Mouse (Mus musculus) WW6 (cell line): ENCODE measurements around the gene Sox8.

Source experiments
- DNase-seq: peaks from one replicate; pipeline ENCODE4 v3.0.0-alpha.2; 2013; ENCODE audit warnings: low read depth, low spot score

Sox8 gene

DNA sequence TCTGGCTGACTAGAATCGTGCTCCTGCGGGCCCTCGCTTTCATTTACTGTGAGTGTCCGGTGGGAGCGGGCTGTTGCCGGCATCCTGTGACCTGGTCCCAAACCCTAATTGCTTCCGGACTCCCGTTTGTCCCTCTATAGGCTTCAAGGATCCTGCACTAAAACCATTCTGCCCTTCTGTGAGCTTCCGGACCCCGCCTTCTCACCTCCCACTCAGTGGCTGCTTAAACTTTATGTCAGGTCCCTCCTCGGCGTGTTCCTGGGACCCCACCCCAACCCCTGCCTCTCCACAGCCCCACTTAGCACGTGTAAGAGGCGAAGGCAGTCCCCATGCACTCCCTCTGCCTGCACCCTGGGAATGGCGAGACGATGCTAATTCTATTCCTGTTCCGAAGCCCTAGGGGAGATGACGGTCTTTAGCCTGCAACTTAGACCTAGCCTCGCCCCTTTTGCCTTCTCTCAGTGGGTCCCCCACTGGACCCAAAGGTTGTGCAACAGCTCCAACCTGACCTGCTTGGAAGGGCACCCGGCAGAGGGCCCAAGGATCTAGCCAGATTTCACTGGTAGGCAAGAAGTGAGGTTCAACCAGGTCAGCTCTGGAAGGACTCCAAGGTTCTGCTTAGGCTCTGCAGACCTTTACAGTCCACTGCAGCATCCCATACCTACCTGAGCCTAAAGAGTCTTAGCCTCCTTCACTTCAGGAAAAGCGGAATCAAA is 9.0 kb upstream of the Sox8 start:
- no peak for DNase-seq

DNA sequence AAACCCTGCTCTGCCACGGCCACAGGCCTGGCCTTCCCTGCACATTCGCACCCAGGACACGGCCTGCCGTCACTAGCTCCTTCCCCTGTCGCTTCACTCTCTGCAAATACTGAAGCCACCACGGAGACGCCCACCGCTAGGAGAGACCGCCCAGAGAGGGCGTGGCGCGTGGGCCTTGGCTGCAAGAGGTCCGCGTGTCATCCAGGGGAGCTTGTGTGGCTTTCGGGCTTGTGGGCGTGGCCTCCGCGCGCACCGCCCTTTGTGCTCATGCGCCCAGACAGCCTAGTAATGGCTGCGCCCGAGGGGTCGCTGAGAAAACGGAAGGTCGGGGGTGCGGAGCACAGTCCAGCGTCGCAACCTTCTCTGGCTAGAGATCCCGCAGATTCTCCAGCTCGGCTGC is 8.4 kb upstream of the Sox8 start, which contains the start of gene Lmf1:
Gene Lmf1, plus strand, starts transcription at position 166 of the 400 bp plus-strand sequence.
- peak; percentile 92 for DNase-seq

DNA sequence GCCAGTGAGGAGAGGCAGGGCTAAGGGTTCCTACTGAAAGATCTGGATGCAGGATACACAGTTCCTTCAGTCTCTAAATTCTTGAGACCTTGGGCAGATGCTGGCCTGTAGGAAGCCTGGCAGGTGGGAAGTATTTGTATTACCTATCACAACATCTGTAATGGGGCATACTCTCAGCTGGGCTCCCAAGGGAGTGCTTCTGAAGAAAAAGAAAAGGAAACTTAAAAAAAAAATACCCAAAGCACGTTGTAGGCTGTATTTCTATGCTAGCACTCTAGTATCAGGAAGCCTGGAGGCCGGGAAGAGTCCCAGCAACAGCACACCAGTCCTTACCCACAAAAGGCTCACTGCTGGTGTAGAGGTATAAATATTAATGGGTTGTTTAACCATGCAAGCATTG is 7.2 kb upstream of the Sox8 start:
- no peak for DNase-seq

DNA sequence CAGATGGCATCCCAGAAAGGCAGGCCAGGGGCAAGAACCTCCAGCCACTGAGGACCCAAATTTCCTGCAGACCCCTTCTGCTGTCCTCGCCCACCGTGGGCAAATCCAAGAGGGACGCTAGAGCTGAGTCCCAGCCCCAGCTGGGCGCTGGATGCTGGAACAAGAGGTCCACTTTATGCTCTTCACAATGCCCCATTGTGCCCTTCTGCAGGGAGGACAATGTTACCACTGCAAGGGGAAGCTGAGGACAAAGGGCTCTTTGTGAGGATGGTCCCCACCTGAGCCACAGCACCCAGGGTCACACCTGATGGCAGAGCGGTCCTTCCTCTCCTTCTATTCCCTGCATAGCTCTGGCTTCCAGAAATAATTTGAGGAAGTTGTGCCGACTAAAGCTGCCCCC is 6.8 kb upstream of the Sox8 start:
- DNase-seq: no peak

DNA sequence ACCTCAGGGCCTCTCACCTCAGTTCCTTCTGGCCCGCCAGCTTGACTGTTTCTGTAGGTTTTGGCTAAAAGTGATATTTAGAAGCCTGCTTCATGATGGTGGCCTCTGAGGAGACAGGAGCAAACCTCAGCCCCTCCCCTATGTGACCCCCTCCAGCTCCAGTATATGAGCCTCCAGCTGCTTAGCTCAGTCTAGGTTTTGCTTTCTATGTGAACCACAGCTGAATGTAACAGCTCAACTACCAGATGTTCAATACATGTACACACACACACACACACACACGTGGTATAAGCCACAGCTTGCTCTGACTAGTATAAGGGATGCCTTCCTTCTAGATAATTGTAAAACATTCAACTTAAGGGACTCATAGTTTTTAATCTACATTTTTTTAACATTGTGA is 5.5 kb upstream of the Sox8 start:
- DNase-seq: no peak

DNA sequence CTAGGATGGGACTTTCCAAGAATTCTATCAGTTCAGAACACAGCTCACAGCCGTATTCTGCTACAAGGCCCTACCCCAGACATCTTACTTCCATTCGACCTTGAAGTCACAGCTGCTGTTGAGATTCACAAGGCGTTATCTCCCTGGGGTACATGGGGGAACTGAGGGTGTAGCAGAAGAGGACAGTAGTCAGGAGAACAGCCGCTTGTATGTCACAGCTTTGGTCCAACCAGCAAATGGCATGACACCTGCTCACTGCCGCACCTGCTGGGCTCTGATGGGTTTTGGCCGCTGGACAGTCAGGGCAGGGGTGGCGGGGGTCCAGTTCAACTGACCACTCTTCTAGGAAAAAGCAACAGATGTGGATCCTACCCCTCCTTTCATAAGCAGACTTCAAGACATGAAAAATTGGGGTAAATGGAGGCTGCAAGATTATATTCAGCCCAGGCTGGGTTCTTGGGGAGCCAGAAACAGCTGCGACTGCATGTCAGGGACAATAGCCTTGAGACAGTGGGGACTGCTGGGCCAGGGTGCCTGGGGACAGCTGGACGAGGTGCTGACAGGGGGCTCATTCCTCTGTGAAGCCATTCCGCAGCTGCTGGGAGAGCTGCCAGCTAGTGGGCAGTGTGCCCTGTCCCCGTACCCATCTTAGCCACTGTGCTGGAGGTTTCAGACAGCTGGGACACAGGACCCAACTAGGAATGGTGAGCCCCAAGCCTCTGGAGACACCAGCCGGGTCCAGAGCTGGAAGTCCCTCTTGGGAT is 4.9 kb upstream of the Sox8 start:
- no peak for DNase-seq

DNA sequence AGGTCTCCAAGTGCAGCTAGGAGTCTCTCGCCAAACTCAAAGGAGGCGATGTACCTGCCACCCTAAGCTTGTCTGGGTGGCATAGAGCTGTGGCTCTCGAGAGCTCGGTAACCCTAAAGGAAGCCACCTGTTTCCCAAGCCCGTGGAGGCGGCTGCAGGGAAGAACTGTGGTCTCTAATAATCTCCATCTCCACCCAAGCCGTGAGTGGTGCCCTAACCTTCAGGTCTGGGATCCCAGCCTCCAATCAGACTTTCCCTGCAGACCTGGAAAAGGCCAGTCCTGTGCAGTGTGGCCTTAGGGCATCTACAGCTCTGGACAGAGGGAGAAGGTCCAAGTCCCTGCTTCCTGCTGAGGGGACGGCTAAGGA is 951 bp upstream of the Sox8 start:
- DNase-seq: no peak

DNA sequence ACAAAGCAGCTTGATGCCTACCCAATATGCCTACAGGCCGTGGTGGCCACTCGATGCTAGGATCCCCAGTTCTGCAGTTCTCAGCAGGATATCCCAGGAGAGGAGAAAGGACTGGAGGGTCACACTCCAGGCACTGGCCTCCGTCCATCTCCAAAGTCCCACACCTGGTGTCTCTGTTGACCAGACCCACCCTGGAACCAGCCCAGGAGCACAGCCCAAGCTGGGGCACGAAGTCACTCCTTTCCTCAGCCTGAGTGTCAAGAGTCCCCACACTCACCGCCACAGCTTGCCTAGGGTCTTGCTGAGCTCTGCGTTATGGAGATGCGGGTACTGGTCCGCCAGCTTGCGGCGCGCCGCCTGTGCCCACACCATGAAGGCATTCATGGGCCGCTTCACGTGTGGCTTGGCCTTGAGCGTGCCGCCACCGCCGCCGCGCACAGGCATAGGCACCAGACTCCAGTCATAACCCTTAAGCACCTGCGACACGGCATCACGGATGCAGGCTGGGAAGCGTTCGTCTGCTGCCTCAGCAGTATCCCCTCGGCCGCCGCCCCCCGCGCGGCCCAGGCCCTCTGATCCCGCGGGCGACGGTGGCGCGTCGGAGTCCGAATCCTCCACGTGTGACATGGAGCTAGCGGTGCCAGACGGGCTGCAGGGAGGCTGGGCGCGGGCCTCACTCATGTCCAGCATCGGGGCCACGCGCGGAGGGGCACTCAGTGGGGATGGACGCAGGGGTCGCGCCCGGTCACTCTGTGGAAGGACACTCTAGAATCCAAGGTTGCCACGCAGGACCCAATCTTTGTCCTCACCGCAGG is 446 bp downstream of the Sox8 start:
- DNase-seq: no peak

DNA sequence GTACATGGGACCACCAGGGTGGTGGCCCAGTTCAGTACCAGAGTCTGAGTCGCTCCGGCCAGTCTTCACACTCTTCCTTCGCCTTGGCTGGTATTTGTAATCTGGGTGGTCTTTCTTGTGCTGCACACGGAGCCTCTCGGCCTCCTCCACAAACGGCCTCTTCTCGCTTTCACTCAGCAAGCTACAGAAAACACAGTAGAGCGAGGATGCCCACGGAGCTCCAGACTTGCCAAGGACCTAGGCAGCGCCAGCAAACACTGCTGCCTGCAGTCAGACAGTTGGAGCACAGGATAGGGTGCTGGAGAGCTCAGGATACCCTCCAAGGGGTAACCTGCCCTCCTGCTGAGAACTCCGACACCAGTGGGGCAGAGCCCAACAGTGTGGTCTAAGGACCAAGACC is 1.6 kb downstream of the Sox8 start:
- no peak for DNase-seq

DNA sequence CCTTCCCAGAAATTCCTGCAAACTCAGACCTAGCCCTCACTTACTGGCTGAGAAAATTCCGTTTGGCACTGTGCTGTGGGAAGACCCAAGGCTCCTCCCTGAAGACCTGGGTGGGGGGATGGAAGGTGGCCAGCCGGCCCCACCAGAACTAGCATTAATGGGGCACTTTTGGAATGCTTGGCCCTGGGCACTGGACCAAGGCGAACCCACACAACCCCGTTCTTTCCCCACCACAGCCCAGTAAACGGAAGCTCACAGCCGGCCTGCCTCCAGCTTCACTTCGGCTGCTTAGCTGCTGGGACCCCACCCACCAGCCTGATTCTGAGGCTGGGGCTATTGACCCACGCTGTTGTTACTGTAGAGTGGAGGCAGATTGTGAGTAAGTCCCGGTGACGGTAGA is 2.3 kb downstream of the Sox8 start:
- DNase-seq: no peak

DNA sequence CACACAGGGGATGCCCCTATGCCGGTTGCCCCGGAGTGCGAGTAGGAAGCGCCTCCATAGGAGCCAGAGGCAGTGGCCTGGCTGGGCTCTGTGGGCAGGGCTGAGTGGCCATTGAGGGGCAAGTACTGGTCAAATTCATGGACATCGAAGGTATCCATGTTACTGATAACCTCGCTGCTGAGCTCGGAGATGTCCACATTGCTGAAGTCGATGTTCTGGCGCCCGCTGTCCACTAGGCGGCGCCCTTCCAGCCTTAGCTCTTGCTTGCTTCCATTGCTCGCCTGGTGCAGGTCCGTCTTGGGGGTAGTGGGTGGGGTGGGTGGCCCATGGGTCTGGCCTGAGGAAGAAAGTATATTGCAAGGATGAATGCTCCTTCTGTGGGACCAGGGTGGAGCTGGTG is 2.7 kb downstream of the Sox8 start:
- DNase-seq: peak; percentile 48

DNA sequence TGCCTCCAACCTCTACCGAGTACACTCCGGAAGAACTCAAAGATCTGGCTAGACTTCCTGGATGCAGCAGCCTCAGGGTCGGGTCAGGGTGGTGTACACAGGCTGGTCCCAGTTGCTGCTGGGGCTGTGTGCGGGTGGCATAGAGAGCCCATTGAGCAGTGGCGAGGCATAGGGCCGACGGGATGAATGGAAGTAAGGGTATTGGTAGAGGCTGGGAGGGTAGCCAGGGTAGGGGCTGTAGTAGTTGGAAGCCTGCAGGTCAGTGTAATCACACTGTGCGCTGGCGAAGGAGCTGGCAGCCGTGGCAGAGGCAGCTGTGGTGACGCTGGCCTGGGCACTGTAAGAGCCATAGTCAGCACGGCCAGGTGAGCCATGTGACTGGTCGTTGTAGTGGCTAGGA is 3.2 kb downstream of the Sox8 start:
- DNase-seq: no peak

DNA sequence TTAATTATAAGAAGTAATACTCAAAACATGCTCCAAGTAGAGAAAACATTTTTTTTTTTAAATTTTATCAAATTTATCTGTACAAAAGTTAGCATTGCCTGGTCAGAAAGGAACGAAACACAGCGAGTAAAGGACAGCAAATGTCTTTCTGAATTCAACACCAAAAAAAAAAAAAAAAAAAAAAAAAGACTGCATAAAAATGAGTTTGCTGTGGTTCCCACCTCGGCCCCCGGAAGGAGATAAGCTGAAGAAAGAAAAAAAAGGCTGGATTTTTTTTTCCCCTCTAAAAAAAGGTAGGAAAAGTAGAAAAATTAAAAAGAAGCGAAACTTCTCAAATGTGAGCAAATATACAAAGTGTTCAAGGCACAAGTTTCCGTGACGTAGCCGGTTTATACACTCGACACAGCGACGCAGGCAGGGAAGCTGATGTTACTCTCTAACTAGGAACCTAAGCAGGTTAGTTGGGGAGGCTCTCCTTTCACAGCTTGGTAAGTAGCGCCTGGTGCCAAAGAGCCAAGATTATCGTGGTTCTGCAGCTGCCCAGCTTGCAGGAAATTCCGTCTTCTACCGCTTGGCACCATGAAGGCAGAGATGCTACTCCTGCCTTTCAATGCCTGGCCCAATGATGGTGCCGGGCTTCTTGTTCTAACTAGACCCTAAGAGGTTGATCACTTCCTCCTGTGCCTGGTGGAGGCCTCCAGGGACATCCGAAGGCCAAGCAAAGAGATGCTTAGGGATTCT is 4.5 kb downstream of the Sox8 start:
- DNase-seq: no peak

DNA sequence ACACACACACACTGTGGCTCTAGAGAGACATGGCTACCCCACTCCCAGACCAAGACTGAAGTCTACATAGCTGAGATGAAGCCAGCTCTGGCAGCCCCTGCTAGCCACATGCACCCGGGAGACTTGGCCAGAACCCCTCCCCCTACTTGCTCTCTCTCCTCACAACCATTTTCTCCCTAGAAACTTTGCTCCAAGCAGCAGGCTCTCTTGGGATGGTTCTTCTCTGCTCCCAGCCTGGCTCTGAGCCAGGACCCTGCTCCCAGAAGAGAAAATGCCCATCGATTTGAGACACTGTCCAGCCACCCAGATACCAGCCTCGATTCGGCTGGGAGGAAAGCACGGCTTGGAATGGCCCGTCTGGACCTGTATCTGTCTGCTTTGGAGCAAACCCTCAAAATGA is 5.2 kb downstream of the Sox8 start:
- no peak for DNase-seq

DNA sequence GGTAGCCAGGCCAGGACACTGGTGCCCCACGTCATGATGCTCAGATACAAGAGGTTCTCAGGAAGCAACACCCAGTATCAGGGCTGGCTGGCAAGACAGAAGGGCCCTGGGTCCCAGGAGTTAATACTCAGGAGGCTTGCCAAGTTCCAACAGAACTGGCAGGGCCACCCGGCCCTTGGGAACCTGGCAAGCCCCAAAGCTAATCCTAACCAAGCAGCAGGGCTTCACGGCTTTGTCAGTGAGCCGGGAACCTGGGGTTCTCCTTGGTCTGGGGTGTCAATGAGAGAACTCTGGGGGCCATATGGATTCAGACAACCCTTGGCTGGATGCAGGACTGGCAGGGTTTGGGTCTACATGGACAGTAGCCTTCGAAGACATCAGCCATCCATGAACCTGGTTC is 6.0 kb downstream of the Sox8 start:
- no peak for DNase-seq

DNA sequence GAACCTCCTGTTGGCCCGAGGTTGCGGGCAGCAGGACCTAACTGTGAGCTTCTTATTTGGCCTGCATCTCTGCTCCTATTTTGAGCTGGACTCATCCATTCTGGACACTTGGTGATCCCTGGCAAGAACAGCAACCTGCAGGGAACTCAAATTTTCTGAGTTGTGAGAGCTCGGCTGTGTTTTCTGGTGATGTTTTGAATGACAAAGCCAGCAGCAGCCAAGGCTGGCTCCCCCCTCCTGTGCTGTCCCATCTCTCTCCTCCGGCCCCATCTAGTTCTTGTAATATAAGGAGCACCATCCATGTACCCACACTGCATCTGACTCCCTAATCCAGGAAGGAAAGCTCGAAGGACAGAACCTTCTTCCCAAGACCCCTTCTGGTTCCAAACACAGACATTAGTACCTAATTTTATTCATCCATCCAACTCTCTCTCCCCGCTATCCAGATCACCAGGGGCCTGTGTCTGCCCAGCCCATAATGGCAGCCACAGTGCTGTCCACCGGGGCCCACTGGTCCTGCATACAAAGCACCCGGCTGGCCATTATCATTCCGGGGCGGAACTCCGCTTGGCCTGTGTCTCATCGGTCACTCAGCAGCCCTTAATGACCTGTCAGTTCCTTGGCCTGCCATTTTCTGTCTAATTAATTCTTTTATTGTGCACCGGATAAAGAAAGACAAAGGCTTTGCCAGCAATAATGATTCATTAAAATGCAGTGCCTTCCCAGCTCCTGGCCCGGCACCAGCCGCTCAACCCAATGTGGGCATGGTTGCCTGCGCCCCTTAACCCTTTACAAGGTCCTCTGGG is 9.1 kb downstream of the Sox8 start:
- no peak for DNase-seq

DNA sequence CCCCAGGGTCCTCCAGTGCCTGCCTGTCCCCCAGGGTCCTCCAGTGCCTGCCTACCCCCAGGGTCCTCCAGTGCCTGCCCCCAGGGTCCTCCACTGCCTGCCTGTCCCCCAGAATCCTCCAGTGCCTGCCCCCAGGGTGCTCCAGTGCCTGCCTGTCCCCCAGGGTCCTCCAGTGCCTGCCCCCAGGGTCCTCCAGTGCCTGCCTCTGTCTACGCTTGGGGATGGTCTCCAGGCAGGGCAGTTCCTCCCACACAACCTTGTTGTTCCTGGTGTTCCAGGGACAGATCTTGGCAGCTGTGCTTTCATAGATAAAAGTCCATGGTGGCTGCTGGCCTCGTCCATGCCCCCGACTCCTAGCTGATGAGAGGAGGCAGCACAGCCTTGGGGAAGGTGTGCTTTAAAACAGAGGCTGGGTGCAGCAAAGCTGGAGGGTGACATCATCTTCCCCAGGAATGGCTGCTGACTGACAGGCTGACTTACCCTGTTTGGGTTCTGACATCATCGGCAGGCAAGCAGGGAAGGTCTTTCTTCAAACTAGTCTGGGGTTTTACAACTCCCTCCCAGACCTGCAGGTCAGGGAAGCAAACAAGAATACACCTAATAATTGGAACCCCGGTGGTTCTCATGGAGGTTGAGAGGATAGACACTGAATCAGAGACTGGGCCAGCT is 9.8 kb downstream of the Sox8 start:
- DNase-seq: no peak

DNA sequence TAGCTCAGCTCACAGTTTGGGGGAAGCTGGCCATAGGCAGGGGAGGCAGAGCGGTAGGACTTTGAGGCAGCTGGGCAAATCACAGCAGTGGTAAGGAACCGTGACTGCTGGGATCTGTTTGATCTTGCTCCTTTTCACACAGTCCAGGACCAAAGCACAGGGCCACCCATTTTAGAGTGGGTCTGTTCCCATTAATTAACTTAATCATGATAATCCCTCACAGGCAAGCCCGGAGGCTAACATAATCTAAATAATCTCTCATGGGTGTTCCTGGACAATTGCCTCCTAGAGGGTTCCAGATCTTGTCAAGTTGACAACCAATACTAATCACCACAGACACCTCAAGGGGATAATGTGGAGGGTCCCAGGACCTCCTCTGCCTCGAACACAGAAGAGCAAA is 10.9 kb downstream of the Sox8 start:
- DNase-seq: no peak

DNA sequence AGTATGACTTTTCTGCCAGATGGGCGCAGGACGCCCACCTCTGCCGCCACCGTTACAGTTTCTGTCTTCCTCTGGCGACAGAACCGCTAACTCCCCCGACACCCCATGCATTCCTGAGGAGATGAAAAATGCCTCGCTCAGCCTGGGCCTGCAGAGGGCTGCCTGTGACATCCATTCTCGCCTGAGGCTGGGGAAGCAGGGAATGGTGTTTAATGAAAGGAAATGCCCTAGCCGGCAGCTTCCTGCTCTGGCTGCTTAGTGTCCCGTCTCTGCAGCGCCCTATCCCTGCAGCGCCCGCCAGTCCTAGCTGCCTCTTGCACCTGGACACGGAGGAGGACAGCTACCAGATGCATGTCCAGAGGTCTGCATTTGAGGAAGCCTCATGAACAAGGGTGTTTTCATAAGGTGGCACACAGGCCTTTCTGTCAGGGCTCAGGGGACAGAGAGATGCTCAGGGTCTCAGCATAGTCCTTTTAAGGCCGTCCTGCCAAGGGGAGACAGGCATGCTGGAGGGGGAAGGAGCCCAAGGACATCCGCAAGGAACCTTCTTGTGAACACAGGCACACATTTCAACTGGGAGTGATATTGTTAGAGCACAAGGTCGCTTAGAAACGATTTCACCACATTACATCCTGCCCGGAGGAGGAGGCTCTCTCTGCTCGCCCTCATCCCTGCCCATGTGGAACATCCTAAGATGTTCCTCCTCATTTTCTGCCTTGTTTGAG is 13.7 kb downstream of the Sox8 start:
- no peak for DNase-seq
